Mouse (Mus musculus): ENCODE data around the gene Fh1. TPM values are rescaled to one million over a fixed set of nuclear protein-coding genes. Genes with fewer than 3 reads are reported as not detected.

Fh1 gene
- polyA plus RNA-seq, 1 experiment from 2014 or later = 70.1 TPM

DNA sequence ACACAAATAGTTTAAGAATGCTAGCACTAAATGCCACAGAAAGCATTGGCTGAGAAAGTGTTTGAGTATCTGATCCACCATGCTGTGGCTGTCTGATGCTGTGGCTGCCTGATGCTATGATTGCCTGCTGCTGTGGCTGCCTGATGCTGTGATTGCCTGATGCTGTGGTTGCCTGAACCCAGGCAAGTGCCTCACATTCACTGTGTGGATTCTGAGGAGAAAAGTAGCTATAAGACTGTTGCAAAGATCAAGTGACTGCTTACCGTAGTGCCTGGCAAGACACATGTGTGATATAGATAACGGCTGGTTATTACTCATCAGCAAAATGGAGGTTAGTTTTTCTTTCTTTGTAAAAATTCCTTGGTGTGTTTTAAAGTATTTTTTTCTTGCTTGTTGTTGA lies 51.3 kb downstream of the Fh1 start:
- Histone ChIP-seq H3K27me3 (ENCODE audit: control insufficient read depth, insufficient read depth, low read depth, low read length) (no peaks in the 10 kb centered on the region), H3K9me3 (replicated peaks; ENCODE audit: control insufficient read depth, low read length) (no peaks in the 10 kb centered on the region), H3K36me3 (ENCODE audit: control insufficient read depth, insufficient read depth) (no peaks in the 10 kb centered on the region), H3K27ac (ENCODE audit: low read length) (no peak overlapping the region), H3K9ac (ENCODE audit: low read depth, low read length) (no peak overlapping the region), H3K4me2 (ENCODE audit: low read depth, low read length) (no peak overlapping the region), H3K4me3 (ENCODE audit: low read depth, low read length) (no peak overlapping the region), H3K4me1 (ENCODE audit: control insufficient read depth, low read depth, low read length) (no peaks in the 10 kb centered on the region)
- 53% methylated on average over 2 of the region's 2 CpGs for WGBS (ENCODE audit: insufficient replicate concordance)
- no peak for ATAC-seq (ENCODE audit: low read depth)

DNA sequence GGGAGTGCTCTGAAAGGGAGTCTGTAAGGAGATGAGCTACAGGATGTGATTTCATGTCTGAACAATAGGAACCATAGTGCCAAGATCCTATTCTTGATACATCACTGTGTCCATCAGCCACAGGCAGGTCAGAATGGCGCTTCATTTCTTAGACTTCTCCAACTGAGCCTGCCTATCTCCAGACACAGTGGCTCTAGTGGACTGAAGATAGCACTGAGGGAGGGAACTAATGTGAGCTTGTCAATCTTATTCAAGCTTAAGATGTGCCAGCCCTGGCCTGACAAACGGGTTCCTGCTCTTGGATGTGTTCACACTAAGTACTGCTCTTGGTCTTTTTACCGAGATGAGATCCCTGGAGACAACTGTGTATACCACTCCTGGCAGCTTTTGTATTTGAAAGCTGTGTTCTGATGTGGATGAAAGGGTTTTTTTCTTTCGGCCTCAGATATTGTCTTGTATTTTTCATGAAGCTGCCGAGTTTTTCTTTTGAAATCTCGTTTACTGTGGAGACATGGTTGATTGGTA lies 59.8 kb downstream of the Fh1 start:
- 58% methylated on average over 6 of the region's 6 CpGs for WGBS (ENCODE audit: insufficient replicate concordance)
- no peak for ATAC-seq (ENCODE audit: low read depth)
- H3K27ac ChIP-seq (ENCODE audit: low read length) = no peak overlapping the region
- H3K27me3 ChIP-seq (ENCODE audit: control insufficient read depth, insufficient read depth, low read depth, low read length) = no peaks in the 10 kb centered on the region
- no peaks in the 10 kb centered on the region for H3K36me3 ChIP-seq (ENCODE audit: control insufficient read depth, insufficient read depth)
- no peak overlapping the region for H3K4me2 ChIP-seq (ENCODE audit: low read depth, low read length)
- no peak overlapping the region for H3K9ac ChIP-seq (ENCODE audit: low read depth, low read length)
- H3K4me3 ChIP-seq (ENCODE audit: low read depth, low read length) = no peak overlapping the region
- no peaks in the 10 kb centered on the region for H3K4me1 ChIP-seq (ENCODE audit: control insufficient read depth, low read depth, low read length)
- H3K9me3 ChIP-seq (replicated peaks; ENCODE audit: control insufficient read depth, low read length) = no peaks in the 10 kb centered on the region

DNA sequence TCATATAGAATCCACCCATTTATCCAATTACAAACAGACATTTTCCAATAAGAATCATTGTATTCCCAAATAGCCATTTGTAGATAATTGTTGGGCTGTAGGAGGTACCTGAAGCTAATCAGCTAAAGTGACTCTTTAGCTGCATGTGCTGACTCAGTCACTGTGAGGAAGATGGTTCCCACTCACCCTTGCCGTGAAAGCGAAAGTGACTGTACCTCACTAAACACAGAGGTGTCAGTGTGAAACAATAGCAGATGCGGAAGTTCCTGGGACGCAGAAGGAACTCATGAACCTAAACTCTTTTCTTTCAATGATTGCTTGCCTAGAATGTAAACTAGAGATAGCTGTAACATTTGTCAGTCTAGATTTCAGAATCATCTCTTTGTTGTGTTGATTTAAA lies 61.1 kb downstream of the Fh1 start:
- WGBS (ENCODE audit: insufficient replicate concordance) = 71% methylated on average over 4 of the region's 4 CpGs
- H3K4me2 ChIP-seq (ENCODE audit: low read depth, low read length) = no peak overlapping the region
- ATAC-seq (ENCODE audit: low read depth) = no peak
- H3K9me3 ChIP-seq (replicated peaks; ENCODE audit: control insufficient read depth, low read length) = no peaks in the 10 kb centered on the region
- no peaks in the 10 kb centered on the region for H3K27me3 ChIP-seq (ENCODE audit: control insufficient read depth, insufficient read depth, low read depth, low read length)
- H3K27ac ChIP-seq (ENCODE audit: low read length) = no peak overlapping the region
- H3K4me1 ChIP-seq (ENCODE audit: control insufficient read depth, low read depth, low read length) = no peaks in the 10 kb centered on the region
- no peaks in the 10 kb centered on the region for H3K36me3 ChIP-seq (ENCODE audit: control insufficient read depth, insufficient read depth)
- H3K9ac ChIP-seq (ENCODE audit: low read depth, low read length) = no peak overlapping the region
- H3K4me3 ChIP-seq (ENCODE audit: low read depth, low read length) = no peak overlapping the region

DNA sequence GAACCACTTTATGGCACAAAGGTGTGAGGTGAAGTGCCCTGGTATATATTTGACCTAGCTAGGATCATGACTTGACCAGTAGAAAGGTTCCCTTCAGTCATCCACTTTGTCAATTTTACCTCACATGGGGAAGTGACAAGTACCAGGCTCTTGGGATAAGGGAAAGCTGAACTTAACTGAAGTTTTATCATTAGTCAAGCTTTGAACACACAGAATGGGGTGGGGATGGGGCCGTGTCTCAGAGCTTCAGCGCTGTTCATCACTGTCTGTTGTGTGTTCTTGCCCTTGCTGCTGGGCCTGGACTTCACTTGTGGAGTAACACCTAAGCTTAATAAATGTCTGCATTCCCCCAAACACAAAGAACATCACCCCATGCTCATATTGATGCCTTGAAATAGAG lies 63.1 kb downstream of the Fh1 start:
- Histone ChIP-seq H3K4me3 (ENCODE audit: low read depth, low read length) (no peak overlapping the region), H3K4me2 (ENCODE audit: low read depth, low read length) (no peak overlapping the region), H3K9me3 (replicated peaks; ENCODE audit: control insufficient read depth, low read length) (no peaks in the 10 kb centered on the region), H3K36me3 (ENCODE audit: control insufficient read depth, insufficient read depth) (no peaks in the 10 kb centered on the region), H3K9ac (ENCODE audit: low read depth, low read length) (no peak overlapping the region), H3K27me3 (ENCODE audit: control insufficient read depth, insufficient read depth, low read depth, low read length) (no peaks in the 10 kb centered on the region), H3K27ac (ENCODE audit: low read length) (no peak overlapping the region), H3K4me1 (ENCODE audit: control insufficient read depth, low read depth, low read length) (no peaks in the 10 kb centered on the region)
- 53% methylated on average over 2 of the region's 2 CpGs for WGBS (ENCODE audit: insufficient replicate concordance)
- no peak for ATAC-seq (ENCODE audit: low read depth)

DNA sequence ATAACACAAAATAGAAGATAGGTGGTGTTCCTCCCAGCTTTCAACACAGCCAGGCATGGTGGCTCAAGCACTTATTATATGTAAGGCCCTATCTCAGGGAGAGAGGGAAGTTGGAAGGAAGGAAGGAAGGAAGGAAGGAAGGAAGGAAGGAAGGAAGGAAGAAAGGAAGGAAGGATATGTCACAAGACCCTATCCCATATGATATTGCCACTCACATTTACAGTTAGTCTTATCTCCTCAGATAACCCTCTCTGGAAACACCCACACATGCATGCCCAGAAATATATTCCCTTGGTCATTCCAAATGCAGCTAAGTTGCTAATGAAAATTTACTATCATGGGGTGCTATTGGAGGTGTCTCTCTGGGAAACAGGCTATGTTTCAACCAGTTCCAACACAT lies 63.6 kb downstream of the Fh1 start:
- Histone ChIP-seq H3K27me3 (ENCODE audit: control insufficient read depth, insufficient read depth, low read depth, low read length) (no peaks in the 10 kb centered on the region), H3K9ac (ENCODE audit: low read depth, low read length) (no peak overlapping the region), H3K27ac (ENCODE audit: low read length) (no peak overlapping the region), H3K9me3 (replicated peaks; ENCODE audit: control insufficient read depth, low read length) (no peaks in the 10 kb centered on the region), H3K4me1 (ENCODE audit: control insufficient read depth, low read depth, low read length) (no peaks in the 10 kb centered on the region), H3K4me3 (ENCODE audit: low read depth, low read length) (no peak overlapping the region), H3K4me2 (ENCODE audit: low read depth, low read length) (no peak overlapping the region), H3K36me3 (ENCODE audit: control insufficient read depth, insufficient read depth) (no peaks in the 10 kb centered on the region)
- ATAC-seq (ENCODE audit: low read depth) = no peak

DNA sequence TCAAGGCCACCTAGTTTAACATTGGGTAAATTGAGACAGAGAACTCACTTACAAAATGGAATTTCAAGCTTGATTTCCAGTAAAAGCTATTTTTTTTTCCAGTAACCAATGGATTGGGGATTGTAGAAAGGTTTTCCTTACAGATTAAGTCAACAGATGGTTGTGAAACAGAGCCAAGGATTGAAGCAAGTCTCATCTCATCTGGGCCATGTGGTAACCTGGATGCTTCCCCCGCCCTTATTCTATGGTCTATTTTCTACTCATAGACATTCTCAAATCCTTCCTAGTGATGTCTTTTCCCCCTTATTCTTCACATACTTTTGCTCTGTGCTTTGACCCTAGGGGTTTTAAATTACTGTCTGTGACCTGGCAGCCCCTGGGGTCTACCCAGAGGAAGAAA lies 70.8 kb downstream of the Fh1 start:
- 79% methylated on average over 1 of the region's 1 CpGs for WGBS (ENCODE audit: insufficient replicate concordance)
- no peaks in the 10 kb centered on the region for H3K27me3 ChIP-seq (ENCODE audit: control insufficient read depth, insufficient read depth, low read depth, low read length)

DNA sequence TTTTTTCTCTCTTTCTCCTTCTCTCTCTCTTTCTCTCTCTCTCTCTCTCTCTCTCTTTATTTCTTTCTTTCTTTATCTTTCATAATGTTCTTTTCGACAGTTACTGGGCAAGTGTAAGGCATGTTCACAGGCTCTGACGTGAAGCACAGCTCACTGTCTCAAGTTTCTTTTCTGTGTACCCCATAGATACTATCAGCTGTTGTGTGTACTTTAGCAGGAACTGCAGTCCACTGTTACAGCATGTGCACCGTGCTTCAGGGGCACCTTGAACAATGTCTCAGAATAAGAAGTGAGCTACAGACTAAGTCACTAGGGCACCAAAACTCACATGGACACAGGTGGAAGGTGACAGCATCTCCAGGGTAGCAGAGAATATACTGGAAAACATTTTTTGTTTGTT lies 73.0 kb downstream of the Fh1 start:
- Histone ChIP-seq H3K4me2 (ENCODE audit: low read depth, low read length) (no peak overlapping the region), H3K9me3 (replicated peaks; ENCODE audit: control insufficient read depth, low read length) (no peaks in the 10 kb centered on the region), H3K36me3 (ENCODE audit: control insufficient read depth, insufficient read depth) (no peaks in the 10 kb centered on the region), H3K27ac (ENCODE audit: low read length) (no peak overlapping the region), H3K4me3 (ENCODE audit: low read depth, low read length) (no peak overlapping the region), H3K4me1 (ENCODE audit: control insufficient read depth, low read depth, low read length) (no peaks in the 10 kb centered on the region), H3K9ac (ENCODE audit: low read depth, low read length) (no peak overlapping the region), H3K27me3 (ENCODE audit: control insufficient read depth, insufficient read depth, low read depth, low read length) (no peaks in the 10 kb centered on the region)
- WGBS (ENCODE audit: insufficient replicate concordance) = 54% methylated on average over 3 of the region's 3 CpGs
- ATAC-seq (ENCODE audit: low read depth) = no peak

More for the DNA sequence above, 70.8 kb downstream of the Fh1 start:
- no peaks in the 10 kb centered on the region for H3K9me3 ChIP-seq (replicated peaks; ENCODE audit: control insufficient read depth, low read length)
- no peaks in the 10 kb centered on the region for H3K4me1 ChIP-seq (ENCODE audit: control insufficient read depth, low read depth, low read length)
- H3K4me3 ChIP-seq (ENCODE audit: low read depth, low read length) = no peak overlapping the region
- ATAC-seq (ENCODE audit: low read depth) = no peak
- H3K36me3 ChIP-seq (ENCODE audit: control insufficient read depth, insufficient read depth) = no peaks in the 10 kb centered on the region
- no peak overlapping the region for H3K27ac ChIP-seq (ENCODE audit: low read length)
- no peak overlapping the region for H3K9ac ChIP-seq (ENCODE audit: low read depth, low read length)
- H3K4me2 ChIP-seq (ENCODE audit: low read depth, low read length) = no peak overlapping the region

DNA sequence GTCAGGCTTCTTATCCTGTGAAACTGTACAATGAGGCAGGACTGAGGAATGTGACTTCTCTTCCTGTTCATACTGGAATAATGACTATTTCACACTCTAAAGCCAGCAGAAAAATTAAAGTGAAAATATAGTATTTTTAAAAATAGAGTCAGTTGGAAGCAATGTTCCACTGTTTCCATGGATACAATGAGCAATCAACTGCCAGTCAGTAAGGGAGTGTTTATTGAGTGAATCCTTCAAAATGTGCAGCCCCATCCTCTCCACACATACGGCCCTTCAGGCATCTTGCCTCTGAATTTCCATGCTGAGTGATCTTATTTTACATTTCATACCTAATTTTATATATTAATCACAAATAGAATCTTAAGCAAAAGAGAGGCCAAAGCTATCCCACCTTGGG lies 74.8 kb downstream of the Fh1 start:
- Histone ChIP-seq H3K9me3 (replicated peaks; ENCODE audit: control insufficient read depth, low read length) (no peaks in the 10 kb centered on the region), H3K4me3 (ENCODE audit: low read depth, low read length) (no peak overlapping the region), H3K4me2 (ENCODE audit: low read depth, low read length) (no peak overlapping the region), H3K9ac (ENCODE audit: low read depth, low read length) (no peak overlapping the region), H3K4me1 (ENCODE audit: control insufficient read depth, low read depth, low read length) (no peaks in the 10 kb centered on the region), H3K27me3 (ENCODE audit: control insufficient read depth, insufficient read depth, low read depth, low read length) (no peaks in the 10 kb centered on the region), H3K36me3 (ENCODE audit: control insufficient read depth, insufficient read depth) (no peaks in the 10 kb centered on the region), H3K27ac (ENCODE audit: low read length) (no peak overlapping the region)
- no peak for ATAC-seq (ENCODE audit: low read depth)
- WGBS (ENCODE audit: insufficient replicate concordance) = 66% methylated on average over 1 of the region's 1 CpGs

Measured in liver, embryonic 16.5 days (tissue).